Mouse (Mus musculus) thymus, adult 2 months (tissue): ENCODE measurements around the gene Shd. TPM values are rescaled to one million over a fixed set of nuclear protein-coding genes. Genes with fewer than 3 reads are reported as not detected.

Source experiments
- DNase-seq: peaks from one replicate; pipeline ENCODE4 v3.0.0; 2021
- H3K27ac ChIP-seq: fragments of 200-500 bp; 2 replicates; pipeline ENCODE4 v1.5.1; 2012; ENCODE audit warnings: low read length, control low read depth; ENCODE audit not compliant: control insufficient read depth, insufficient read depth
- H3K27me3 ChIP-seq: fragments of 200-500 bp; 2 replicates; pipeline ENCODE4 v1.6.1; 2012; ENCODE audit warnings: mild to moderate bottlenecking, low read length, moderate library complexity, mixed read lengths; ENCODE audit not compliant: control insufficient read depth, insufficient read depth
- H3K36me3 ChIP-seq: fragments of 200-500 bp; 2 replicates; pipeline ENCODE4 v1.6.1; 2012; ENCODE audit warnings: mild to moderate bottlenecking, low read length, moderate library complexity; ENCODE audit not compliant: control insufficient read depth, insufficient read depth
- H3K4me1 ChIP-seq: fragments of 200-500 bp; replicated peaks from 2 replicates; pipeline ENCODE4 v1.6.1; 2012; ENCODE audit warnings: low read length; ENCODE audit not compliant: control insufficient read depth, insufficient read depth
- H3K4me3 ChIP-seq: fragments of 200-500 bp; 2 replicates; pipeline ENCODE4 v1.5.1; 2012; ENCODE audit warnings: mild to moderate bottlenecking, low read length, control low read depth, moderate library complexity; ENCODE audit not compliant: control insufficient read depth, insufficient read depth
- CTCF ChIP-seq: fragments of 200-500 bp; IDR thresholded peaks from 2 replicates; pipeline ENCODE4 v1.5.1; 2012; ENCODE audit warnings: mild to moderate bottlenecking, control low read depth, low read length, moderate library complexity, borderline replicate concordance; ENCODE audit not compliant: control insufficient read depth, poor library complexity, insufficient read depth; ENCODE audit errors: extremely low read depth
- POLR2A ChIP-seq: fragments of 200-500 bp; IDR thresholded peaks from 2 replicates; pipeline ENCODE4 v1.6.1; 2012; ENCODE audit warnings: mild to moderate bottlenecking, low read length, control low read depth, moderate library complexity; ENCODE audit not compliant: control insufficient read depth, poor library complexity, insufficient read depth; ENCODE audit errors: extremely low read depth
- WGBS: fragments of 180-500 bp; shearing (Covaris S2); methylation state at CpG from one replicate; pipeline ENCODE4 v1.1.7; 2018; 5-methylcytosine and 5-hydroxymethylcytosine counted together
- polyA plus RNA-seq: library from polyadenylated mRNA; depleted of rRNA; stranded (reverse); fragments of >200 nt; gene quantifications from 2 replicates; pipeline ENCODE4 v1.2.3, GENCODE M21; 2012

Shd gene
- polyA plus RNA-seq, 1 experiment = 1.9 TPM

- WGBS = 44% methylated on average over 2 of the region's 2 CpGs
- TF ChIP-seq CTCF (no peak), POLR2A (no peak)
- no peaks in the 10 kb centered on the region for H3K27me3 ChIP-seq
- H3K4me3 ChIP-seq = no peak overlapping the region
- no peaks in the 10 kb centered on the region for H3K36me3 ChIP-seq
- peaks cover 10% of the 10 kb centered on the region for H3K4me1 ChIP-seq
- no peak overlapping the region for H3K27ac ChIP-seq
- no peak for DNase-seq
Observed at GRCm38 (mm10) chr17:55958584-55958886, 11.7 kb upstream of the Shd start.

- H3K27me3 ChIP-seq = no peaks in the 10 kb centered on the region
- peak within 1 kb of the TSS; percentile 92 for H3K4me3 ChIP-seq
- peaks cover 10% of the 10 kb centered on the region for H3K4me1 ChIP-seq
- TF ChIP-seq CTCF = 0 out of 2 replicates have a peak, but pooled peaks have one; percentile 26
- peak; percentile 74 for TF ChIP-seq POLR2A
- peak within 1 kb of the TSS; percentile 92 for H3K27ac ChIP-seq
- peak; percentile 90 for DNase-seq
- WGBS = under 1% methylated on average over 46 of the region's 46 CpGs
- no peaks in the 10 kb centered on the region; the same call in 1 of the 2 replicates for H3K36me3 ChIP-seq
Observed at GRCm38 (mm10) chr17:55958918-55959728, 11.1 kb upstream of the Shd start, which contains the start of gene Yju2. Gene Yju2 (plus strand): TSS chr17:55959099.

GRCm38 (mm10) chr17:55959946-55960740 lies 10.1 kb upstream of the Shd start:
- Histone ChIP-seq H3K4me1 (peaks cover 10% of the 10 kb centered on the region), H3K27me3 (no peaks in the 10 kb centered on the region), H3K27ac (peak overlapping the region; percentile 16; the same call in 1 of the 2 replicates), H3K36me3 (peaks cover 8% of the 10 kb centered on the region), H3K4me3 (peak overlapping the region; percentile 5; the same call in 1 of the 2 replicates)
- TF ChIP-seq CTCF = no peak
- TF ChIP-seq POLR2A = no peak
- no peak for DNase-seq
- WGBS = 81% methylated on average over 10 of the region's 10 CpGs

GRCm38 (mm10) chr17:55960791-55961190 lies 9.5 kb upstream of the Shd start:
- Histone ChIP-seq H3K27ac (no peak overlapping the region), H3K4me3 (no peak overlapping the region), H3K27me3 (no peaks in the 10 kb centered on the region), H3K4me1 (peaks cover 10% of the 10 kb centered on the region), H3K36me3 (peaks cover 10% of the 10 kb centered on the region)
- TF ChIP-seq CTCF (no peak), POLR2A (no peak)
- no peak for DNase-seq

GRCm38 (mm10) chr17:55961631-55962030 lies 8.6 kb upstream of the Shd start:
- H3K27me3 ChIP-seq = no peaks in the 10 kb centered on the region
- no peak for TF ChIP-seq POLR2A
- no peak for TF ChIP-seq CTCF
- no peak overlapping the region for H3K4me3 ChIP-seq
- no peak overlapping the region for H3K27ac ChIP-seq
- no peak for DNase-seq
- H3K36me3 ChIP-seq = peaks cover 11% of the 10 kb centered on the region
- H3K4me1 ChIP-seq = peaks cover 10% of the 10 kb centered on the region
- WGBS = 93% methylated on average over 7 of the region's 7 CpGs

GRCm38 (mm10) chr17:55963171-55963570 lies 7.1 kb upstream of the Shd start:
- H3K4me1 ChIP-seq = peaks cover 8% of the 10 kb centered on the region
- H3K4me3 ChIP-seq = no peak overlapping the region
- peaks cover 16% of the 10 kb centered on the region for H3K36me3 ChIP-seq
- no peak for DNase-seq
- TF ChIP-seq POLR2A = no peak
- no peak for TF ChIP-seq CTCF
- H3K27me3 ChIP-seq = no peaks in the 10 kb centered on the region
- WGBS = 95% methylated on average over 14 of the region's 14 CpGs
- no peak overlapping the region for H3K27ac ChIP-seq
